15 mouse cellular contexts compared by ENCODE assay signal in the genomic region with DNA sequence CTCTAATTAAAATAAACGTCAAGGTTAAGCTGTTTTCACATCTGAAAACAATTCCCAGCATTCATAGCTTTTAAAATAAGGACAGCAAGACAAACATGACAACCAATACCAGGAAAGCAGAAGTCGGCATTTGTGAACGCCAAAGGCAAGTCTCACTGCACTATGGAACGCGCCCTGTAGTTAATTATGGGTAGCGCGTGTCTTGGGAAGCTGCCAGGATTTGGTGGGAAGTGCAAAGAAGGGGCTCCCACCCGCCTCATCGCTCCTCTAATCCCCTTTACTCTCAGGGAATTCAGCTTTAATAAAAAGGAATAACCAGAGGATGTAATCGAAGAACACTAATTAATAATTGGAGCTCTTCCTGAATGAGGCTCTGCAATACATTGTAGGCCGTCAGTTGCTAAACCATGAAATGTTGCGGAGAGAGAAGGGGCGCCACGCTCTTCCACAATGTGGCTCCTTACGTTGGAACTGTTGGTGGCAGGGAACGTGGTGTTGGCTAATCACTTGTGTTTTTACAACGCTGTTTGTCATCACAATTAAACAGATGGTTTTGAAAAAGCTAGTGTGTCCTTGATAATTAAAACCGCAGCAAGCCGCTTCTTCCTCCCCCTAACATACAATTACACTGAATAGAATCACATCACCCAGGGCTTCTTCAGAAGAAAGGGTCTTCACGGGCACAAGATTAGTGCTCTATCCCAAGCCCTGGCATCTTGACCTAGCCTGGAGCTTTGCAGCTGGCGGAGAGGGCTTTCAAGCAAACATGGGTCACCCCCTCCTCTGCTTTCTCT. TPM values are rescaled to one million over a fixed set of nuclear protein-coding genes. Genes with fewer than 3 reads are reported as not detected.
DNase-seq lines count a peak whose midpoint lies in the region; ATAC-seq lines count a peak whose summit lies in the region.
"Had no signal": no experiment of that assay in that cellular context is flagged by ENCODE, and none has a peak within 500 bp of the region (broad histone marks: within the 10 kb centered on the region; RNA-seq: fewer than 3 reads in every experiment).

No protein-coding gene starts in this region.

- ATAC-seq in hindbrain, embryonic 16.5 days = no peak
- ATAC-seq in neural tube, embryonic 13.5 days (ENCODE audit: low read depth) = peak; percentile 84
- peak; percentile 70; the same call in 1 of the 2 replicates for ATAC-seq in forebrain, embryonic 12.5 days (ENCODE audit: low FRiP score)
- ATAC-seq in neural tube, embryonic 15.5 days (ENCODE audit: low FRiP score) = no peak
- ATAC-seq: intestine, embryonic 15.5 days had no signal

- WGBS in hindbrain, embryonic 16.5 days = 57% methylated on average over 21 of the region's 21 CpGs
- 89% methylated on average over 21 of the region's 21 CpGs for WGBS in hindbrain, embryonic 10.5 days
- WGBS in neural tube, embryonic 13.5 days = 52% methylated on average over 21 of the region's 21 CpGs
- 49% methylated on average over 21 of the region's 21 CpGs for WGBS in forebrain, embryonic 12.5 days
- WGBS in neural tube, embryonic 15.5 days = 45% methylated on average over 21 of the region's 21 CpGs

- no peaks in the 10 kb centered on the region for H3K27me3 ChIP-seq in hindbrain, embryonic 16.5 days (replicated peaks; ENCODE audit: control insufficient read depth, insufficient read depth, low read length)
- no peaks in the 10 kb centered on the region for H3K27me3 ChIP-seq in hindbrain, embryonic 10.5 days (ENCODE audit: insufficient read depth, poor library complexity, severe bottlenecking)
- no peaks in the 10 kb centered on the region for H3K27me3 ChIP-seq in neural tube, embryonic 13.5 days
- no peaks in the 10 kb centered on the region for H3K27me3 ChIP-seq in forebrain, embryonic 12.5 days
- no peaks in the 10 kb centered on the region for H3K27me3 ChIP-seq in neural tube, embryonic 15.5 days (replicated peaks)
- H3K27me3 ChIP-seq: embryonic facial prominence, embryonic 12.5 days; intestine, embryonic 15.5 days had no signal

- no peaks in the 10 kb centered on the region for H3K36me3 ChIP-seq in hindbrain, embryonic 16.5 days (ENCODE audit: control insufficient read depth, insufficient read depth, low read length)
- H3K36me3 ChIP-seq in hindbrain, embryonic 10.5 days = no peaks in the 10 kb centered on the region
- H3K36me3 ChIP-seq in neural tube, embryonic 13.5 days = no peaks in the 10 kb centered on the region
- no peaks in the 10 kb centered on the region for H3K36me3 ChIP-seq in forebrain, embryonic 12.5 days (replicated peaks)
- no peaks in the 10 kb centered on the region for H3K36me3 ChIP-seq in neural tube, embryonic 15.5 days
- H3K36me3 ChIP-seq: embryonic facial prominence, embryonic 12.5 days; intestine, embryonic 15.5 days had no signal

- no peak overlapping the region for H3K4me3 ChIP-seq in hindbrain, embryonic 16.5 days (ENCODE audit: low read length)
- no peak overlapping the region for H3K4me3 ChIP-seq in hindbrain, embryonic 10.5 days
- H3K4me3 ChIP-seq in neural tube, embryonic 13.5 days = no peak overlapping the region
- no peak overlapping the region for H3K4me3 ChIP-seq in forebrain, embryonic 12.5 days (replicated peaks)
- H3K4me3 ChIP-seq in neural tube, embryonic 15.5 days (replicated peaks) = no peak overlapping the region
- H3K4me3 ChIP-seq: embryonic facial prominence, embryonic 12.5 days; intestine, embryonic 15.5 days had no signal

- no peaks in the 10 kb centered on the region for H3K4me1 ChIP-seq in hindbrain, embryonic 16.5 days (ENCODE audit: control insufficient read depth, insufficient read depth, low read depth, low read length)
- no peaks in the 10 kb centered on the region for H3K4me1 ChIP-seq in hindbrain, embryonic 10.5 days (replicated peaks)
- peaks cover 14% of the 10 kb centered on the region for H3K4me1 ChIP-seq in neural tube, embryonic 13.5 days (replicated peaks)
- peaks cover 14% of the 10 kb centered on the region for H3K4me1 ChIP-seq in forebrain, embryonic 12.5 days
- H3K4me1 ChIP-seq in neural tube, embryonic 15.5 days = 0 out of 2 replicates have a peak, but pooled peaks cover 6% of the 10 kb centered on the region
- H3K4me1 ChIP-seq: intestine, embryonic 15.5 days had no signal

- peak overlapping the region; percentile 8; the same call in 1 of the 2 replicates for H3K4me2 ChIP-seq in hindbrain, embryonic 16.5 days (ENCODE audit: low read length)
- peak overlapping the region; percentile 16; the same call in 1 of the 2 replicates for H3K4me2 ChIP-seq in neural tube, embryonic 13.5 days
- 0 out of 2 replicates have a peak overlapping the region, but pooled peaks have one; percentile 2 for H3K4me2 ChIP-seq in forebrain, embryonic 12.5 days
- peak overlapping the region; percentile 8 for H3K4me2 ChIP-seq in neural tube, embryonic 15.5 days
- H3K4me2 ChIP-seq: embryonic facial prominence, embryonic 12.5 days; intestine, embryonic 15.5 days had no signal

- peak overlapping the region; percentile 32; the same call in 1 of the 2 replicates for H3K27ac ChIP-seq in hindbrain, embryonic 16.5 days (ENCODE audit: low read depth, low read length)
- no peak overlapping the region for H3K27ac ChIP-seq in hindbrain, embryonic 10.5 days
- H3K27ac ChIP-seq in neural tube, embryonic 13.5 days (replicated peaks) = peak overlapping the region; percentile 86
- peak overlapping the region; percentile 75 for H3K27ac ChIP-seq in forebrain, embryonic 12.5 days
- peak overlapping the region; percentile 60 for H3K27ac ChIP-seq in neural tube, embryonic 15.5 days (replicated peaks)
- H3K27ac ChIP-seq: embryonic facial prominence, embryonic 12.5 days; intestine, embryonic 15.5 days; kidney, postnatal 0 days; liver, embryonic 14.5 days had no signal

- no peak for DNase-seq in hindbrain, embryonic 10.5 days (ENCODE audit: low spot score)
- DNase-seq in neural tube, embryonic 10.5 days (ENCODE audit: extremely low spot score, low spot score) = no peak
- no peak for DNase-seq in kidney, postnatal 25 days
- DNase-seq: cerebellum, adult 9-10 months; heart, postnatal 10 days; lung, postnatal 36 days; thymus, adult 2 months had no signal

- no peak overlapping the region for H3K9ac ChIP-seq in hindbrain, embryonic 16.5 days (ENCODE audit: low read depth, low read length)
- H3K9ac ChIP-seq in neural tube, embryonic 13.5 days = no peak overlapping the region
- H3K9ac ChIP-seq in forebrain, embryonic 12.5 days = no peak overlapping the region
- no peak overlapping the region for H3K9ac ChIP-seq in neural tube, embryonic 15.5 days (replicated peaks)
- H3K9ac ChIP-seq: embryonic facial prominence, embryonic 12.5 days; intestine, embryonic 15.5 days; liver, embryonic 14.5 days had no signal

- H3K9me3 ChIP-seq in hindbrain, embryonic 16.5 days (ENCODE audit: control insufficient read depth, low read length) = no peaks in the 10 kb centered on the region
- H3K9me3 ChIP-seq in hindbrain, embryonic 10.5 days = no peaks in the 10 kb centered on the region
- H3K9me3 ChIP-seq in neural tube, embryonic 13.5 days = no peaks in the 10 kb centered on the region
- peaks cover 3% of the 10 kb centered on the region; the same call in 1 of the 2 replicates for H3K9me3 ChIP-seq in forebrain, embryonic 12.5 days
- no peaks in the 10 kb centered on the region for H3K9me3 ChIP-seq in neural tube, embryonic 15.5 days (replicated peaks)
- H3K9me3 ChIP-seq: embryonic facial prominence, embryonic 12.5 days; intestine, embryonic 15.5 days had no signal

RNA-seq across cellular contexts. Expression of a gene that starts 8.9 kb away (rescaled TPM):
- 0.41 and 0.60 TPM in 2 replicates for polyA plus RNA-seq in hindbrain, embryonic 16.5 days (2015; fragmentation: Nextera tagmentation; extraction: Ambion mirVana)
- 0.29 and 0.52 TPM in 2 replicates for polyA plus RNA-seq in hindbrain, embryonic 10.5 days (2016; fragmentation: Nextera tagmentation; extraction: Ambion mirVana)
- polyA plus RNA-seq in neural tube, embryonic 13.5 days (2015; fragmentation: Nextera tagmentation; extraction: Ambion mirVana) = 0.07 and 0.17 TPM in 2 replicates
- polyA plus RNA-seq in forebrain, embryonic 12.5 days (2016; fragmentation: Nextera tagmentation; extraction: Ambion mirVana) = 0.19 and 0.47 TPM in 2 replicates
- 0.27 and 0.31 TPM in 2 replicates for polyA plus RNA-seq in neural tube, embryonic 15.5 days (2015; fragmentation: Nextera tagmentation; extraction: Ambion mirVana)

Comparison
In these comparisons a context has a peak if more than half of its experiments do, and no peak if none do; other contexts are left out.
1. ATAC-seq: peak in neural tube, embryonic 13.5 days (single experiment) and forebrain, embryonic 12.5 days (single experiment); none in hindbrain, embryonic 16.5 days (single experiment) and neural tube, embryonic 15.5 days (single experiment).
2. Peak in every context shown above with its lines, with median percentiles within 50 percentile points of each other: H3K4me2 ChIP-seq.